Mouse (Mus musculus): ENCODE results near the gene Gm20767. TPM values are rescaled to one million over a fixed set of nuclear protein-coding genes. Genes with fewer than 3 reads are reported as not detected.
"Not testable (repeated sequence)": the region's sequence is repeated elsewhere in the genome, so short reads cannot be mapped to it uniquely, and the experiment has no call there.

Gene Gm20767
- polyA plus RNA-seq, 1 experiment from 2014 or later, result not detected

- 83% methylated on average over 7 of the region's 8 CpGs for WGBS
- ATAC-seq (ENCODE audit: low FRiP score, low read depth); H3K27ac ChIP-seq (replicated peaks); H3K4me2 ChIP-seq; H3K27me3 ChIP-seq; H3K36me3 ChIP-seq; H3K4me3 ChIP-seq; H3K9ac ChIP-seq; H3K9me3 ChIP-seq; H3K4me1 ChIP-seq (replicated peaks): not testable (repeated sequence)
Measured at GRCm38 (mm10) chr13:120196189-120196821, 56.3 kb downstream of the Gm20767 start.

Other genes with a start within 250 kb of the Gm20767 start
- not detected in 2 replicates for gene Tcstv1, start 245.5 kb upstream of the Gm20767 start, polyA plus RNA-seq (2015; fragmentation: Nextera tagmentation; extraction: Ambion mirVana)
- gene Gm21761, start 211.0 kb upstream of the Gm20767 start, polyA plus RNA-seq (2015; fragmentation: Nextera tagmentation; extraction: Ambion mirVana), result not detected in 2 replicates
- not detected in 2 replicates for gene B020031M17Rik, start 189.4 kb upstream of the Gm20767 start, polyA plus RNA-seq (2015; fragmentation: Nextera tagmentation; extraction: Ambion mirVana)
- not detected in 2 replicates for gene Gm36079, start 113.2 kb upstream of the Gm20767 start, polyA plus RNA-seq (2015; fragmentation: Nextera tagmentation; extraction: Ambion mirVana)
- gene Gm21188, start 88.1 kb upstream of the Gm20767 start, polyA plus RNA-seq (2015; fragmentation: Nextera tagmentation; extraction: Ambion mirVana), result 0.24 TPM in 1 of 2 replicates, not detected in the other
- gene Gm21818, start 32.2 kb downstream of the Gm20767 start, polyA plus RNA-seq (2015; fragmentation: Nextera tagmentation; extraction: Ambion mirVana), result not detected in 2 replicates
- gene Gm21762, start 75.7 kb downstream of the Gm20767 start, polyA plus RNA-seq (2015; fragmentation: Nextera tagmentation; extraction: Ambion mirVana), result not detected in 2 replicates
- gene Gm21731, start 98.9 kb downstream of the Gm20767 start, polyA plus RNA-seq (2015; fragmentation: Nextera tagmentation; extraction: Ambion mirVana), result not detected in 2 replicates
- gene AF067061, start 122.9 kb downstream of the Gm20767 start, polyA plus RNA-seq (2015; fragmentation: Nextera tagmentation; extraction: Ambion mirVana), result not detected in 2 replicates
- 0.37 TPM in 1 of 2 replicates, not detected in the other for gene BC147527, start 160.1 kb downstream of the Gm20767 start, polyA plus RNA-seq (2015; fragmentation: Nextera tagmentation; extraction: Ambion mirVana)
- gene Tcstv3, start 176.6 kb downstream of the Gm20767 start, polyA plus RNA-seq (2015; fragmentation: Nextera tagmentation; extraction: Ambion mirVana), result not detected in 2 replicates

Measured in hindbrain, embryonic 15.5 days (tissue).